Mouse (Mus musculus): ENCODE measurements at regions not wholly inside any gene's neighbourhood (a gene's known extent, or its start where the extent isn't known, plus 50 kb on each side); places are given as distances from the start of the nearest gene placed in this dataset.
A peak's percentile ranks its signal among the peaks of the same experiment; 100 is the strongest.

DNA sequence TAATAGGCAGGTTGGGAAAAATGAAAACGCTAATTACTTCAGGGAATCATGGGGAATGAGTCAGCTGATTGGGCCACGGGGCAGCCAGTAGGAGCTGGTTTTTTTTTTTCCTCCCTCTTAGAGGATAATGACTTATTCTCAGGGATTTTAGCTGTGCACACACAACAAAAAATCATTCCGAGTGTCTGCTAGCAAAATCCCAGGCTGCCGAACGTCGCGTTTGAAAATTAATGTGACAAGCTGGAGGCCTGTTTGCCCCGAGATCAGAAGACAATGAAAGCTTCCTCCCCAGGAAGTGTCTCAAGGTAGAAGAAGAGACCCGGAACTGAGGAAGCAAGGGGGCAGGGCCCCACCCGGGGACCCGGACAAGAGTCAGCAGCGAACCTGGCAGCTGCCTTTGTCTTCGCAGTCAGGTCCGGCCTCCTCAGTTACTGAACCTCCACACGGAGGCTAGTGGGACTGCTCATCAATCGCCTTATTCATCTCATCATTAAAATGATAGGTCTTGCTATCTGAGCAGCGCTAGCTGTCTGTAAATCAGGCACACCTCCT lies 350.8 kb upstream of the Zmiz1 start:
- no peak overlapping the region for H3K9ac ChIP-seq
- 17% methylated on average over 17 of the region's 17 CpGs for WGBS
- no peaks in the 10 kb centered on the region for H3K27me3 ChIP-seq
- no peak overlapping the region for H3K4me3 ChIP-seq
- ATAC-seq (ENCODE audit: insufficient number of reproducible peaks, insufficient read depth, low FRiP score, low TSS enrichment), result no peak
- peak overlapping the region; percentile 23; the same call in 1 of the 2 replicates for H3K4me2 ChIP-seq (replicated peaks)
- H3K27ac ChIP-seq, result peak overlapping the region; percentile 86
- H3K4me1 ChIP-seq, result peaks cover 37% of the 10 kb centered on the region
- H3K9me3 ChIP-seq, result no peaks in the 10 kb centered on the region
- no peaks in the 10 kb centered on the region for H3K36me3 ChIP-seq

DNA sequence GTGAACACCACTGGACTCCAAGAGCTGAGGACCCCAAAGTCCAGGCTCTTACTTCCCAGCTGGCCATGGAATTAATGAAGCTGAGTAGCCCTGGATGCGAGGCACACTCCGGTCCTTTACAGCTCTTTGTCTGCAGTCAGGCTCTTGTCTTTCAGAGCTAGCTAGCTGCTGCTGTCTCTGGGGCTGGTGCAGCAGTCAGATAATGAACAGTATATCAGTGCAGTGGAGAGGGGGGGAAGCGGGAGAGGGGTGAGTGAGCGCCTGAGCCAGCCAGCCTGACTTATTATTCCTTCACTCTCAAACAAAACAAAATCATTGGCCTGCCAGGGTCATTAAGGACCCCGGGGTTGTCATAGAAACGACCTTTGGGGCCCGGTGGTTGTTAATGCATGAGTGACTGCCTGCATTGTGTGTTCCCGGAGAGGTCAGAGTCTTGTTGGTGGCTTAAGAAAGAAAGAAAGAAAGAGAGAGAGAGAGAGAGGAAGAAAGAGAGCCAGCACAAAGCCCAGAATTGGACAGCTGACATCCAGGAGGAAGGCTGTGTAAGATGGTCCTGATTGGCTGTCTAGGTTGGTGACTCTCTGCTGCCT lies 350.2 kb upstream of the Zmiz1 start:
- peaks cover 37% of the 10 kb centered on the region for H3K4me1 ChIP-seq
- H3K4me2 ChIP-seq (replicated peaks), result 0 out of 2 replicates have a peak overlapping the region, but pooled peaks have one; percentile 23
- no peak overlapping the region for H3K9ac ChIP-seq
- no peaks in the 10 kb centered on the region for H3K36me3 ChIP-seq
- H3K27me3 ChIP-seq, result no peaks in the 10 kb centered on the region
- H3K4me3 ChIP-seq, result no peak overlapping the region
- H3K27ac ChIP-seq, result peak overlapping the region; percentile 86
- 2% methylated on average over 8 of the region's 8 CpGs for WGBS
- no peaks in the 10 kb centered on the region for H3K9me3 ChIP-seq
- ATAC-seq (ENCODE audit: insufficient number of reproducible peaks, insufficient read depth, low FRiP score, low TSS enrichment), result peak; percentile 87

DNA sequence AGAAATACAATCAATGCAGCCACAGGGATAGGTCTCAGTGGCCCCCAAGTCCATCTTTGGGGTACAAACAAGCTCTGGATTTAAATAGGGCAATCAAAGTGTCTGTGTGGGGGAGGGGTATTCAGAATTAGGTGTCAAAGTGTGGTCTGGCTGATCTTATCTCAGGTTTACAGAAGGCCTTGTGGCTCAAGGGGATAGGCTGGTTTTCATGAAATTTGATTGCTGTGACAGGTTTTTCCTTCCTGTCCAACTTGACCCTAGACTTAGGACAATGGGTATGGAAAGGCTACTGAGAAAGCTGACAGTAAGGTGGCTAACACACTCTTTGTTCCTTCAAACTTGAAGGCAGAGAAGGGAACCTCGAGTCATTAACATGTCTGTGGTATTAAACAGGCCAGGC lies 349.3 kb upstream of the Zmiz1 start:
- no peak for ATAC-seq (ENCODE audit: insufficient number of reproducible peaks, insufficient read depth, low FRiP score, low TSS enrichment)
- Histone ChIP-seq H3K27me3 (no peaks in the 10 kb centered on the region), H3K9ac (no peak overlapping the region), H3K4me1 (peaks cover 37% of the 10 kb centered on the region), H3K9me3 (no peaks in the 10 kb centered on the region), H3K4me2 (replicated peaks) (no peak overlapping the region), H3K4me3 (no peak overlapping the region), H3K27ac (peak overlapping the region; percentile 86; the same call in 1 of the 2 replicates), H3K36me3 (no peaks in the 10 kb centered on the region)
- 34% methylated on average over 1 of the region's 1 CpGs for WGBS

DNA sequence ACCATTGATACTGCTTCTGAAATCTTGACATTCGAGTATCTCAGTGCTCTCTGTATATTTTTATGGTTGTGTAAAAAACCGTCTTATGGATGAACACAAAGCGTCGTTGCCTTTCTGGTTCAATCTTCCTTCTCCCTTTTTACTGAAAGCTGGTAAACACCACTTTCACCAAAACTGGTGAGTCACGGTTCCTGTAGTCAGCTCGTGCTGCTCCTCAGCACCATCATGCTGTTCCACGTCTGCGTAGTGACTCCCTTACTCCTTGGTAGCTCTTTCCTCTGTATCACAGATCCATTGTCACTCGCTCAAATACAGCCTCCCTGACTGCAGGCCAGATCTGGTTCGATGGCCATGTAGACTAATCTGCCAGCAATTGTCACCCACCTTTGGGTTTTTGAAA lies 346.2 kb upstream of the Zmiz1 start:
- Histone ChIP-seq H3K27me3 (no peaks in the 10 kb centered on the region), H3K4me3 (no peak overlapping the region), H3K4me1 (peaks cover 23% of the 10 kb centered on the region), H3K27ac (no peak overlapping the region), H3K9ac (no peak overlapping the region), H3K9me3 (no peaks in the 10 kb centered on the region), H3K4me2 (replicated peaks) (no peak overlapping the region), H3K36me3 (no peaks in the 10 kb centered on the region)
- ATAC-seq (ENCODE audit: insufficient number of reproducible peaks, insufficient read depth, low FRiP score, low TSS enrichment), result no peak
- 83% methylated on average over 10 of the region's 10 CpGs for WGBS

DNA sequence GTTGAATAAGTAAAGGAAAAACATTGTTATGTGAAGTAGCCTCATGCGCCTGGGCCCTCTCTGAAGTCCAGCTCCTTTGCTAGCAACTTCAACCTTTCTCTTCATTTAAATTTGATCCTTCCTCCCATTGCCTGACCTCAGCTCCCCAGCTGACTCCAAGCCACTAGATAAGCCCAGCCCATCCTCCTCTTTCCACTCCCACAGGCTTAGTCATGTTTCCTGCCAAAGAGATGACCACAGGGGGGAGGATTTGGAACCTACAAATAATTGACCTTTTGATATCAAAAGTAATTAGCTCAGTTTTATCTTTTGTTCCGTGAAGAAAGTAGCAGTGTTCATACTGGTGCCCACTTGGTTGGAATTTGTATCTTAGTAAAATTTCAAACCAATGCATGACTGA lies 345.7 kb upstream of the Zmiz1 start:
- Histone ChIP-seq H3K36me3 (no peaks in the 10 kb centered on the region), H3K9me3 (no peaks in the 10 kb centered on the region), H3K27ac (no peak overlapping the region), H3K4me2 (replicated peaks) (no peak overlapping the region), H3K27me3 (no peaks in the 10 kb centered on the region), H3K4me3 (no peak overlapping the region), H3K4me1 (peaks cover 18% of the 10 kb centered on the region), H3K9ac (no peak overlapping the region)
- WGBS, result 81% methylated on average over 2 of the region's 2 CpGs
- ATAC-seq (ENCODE audit: insufficient number of reproducible peaks, insufficient read depth, low FRiP score, low TSS enrichment), result no peak

DNA sequence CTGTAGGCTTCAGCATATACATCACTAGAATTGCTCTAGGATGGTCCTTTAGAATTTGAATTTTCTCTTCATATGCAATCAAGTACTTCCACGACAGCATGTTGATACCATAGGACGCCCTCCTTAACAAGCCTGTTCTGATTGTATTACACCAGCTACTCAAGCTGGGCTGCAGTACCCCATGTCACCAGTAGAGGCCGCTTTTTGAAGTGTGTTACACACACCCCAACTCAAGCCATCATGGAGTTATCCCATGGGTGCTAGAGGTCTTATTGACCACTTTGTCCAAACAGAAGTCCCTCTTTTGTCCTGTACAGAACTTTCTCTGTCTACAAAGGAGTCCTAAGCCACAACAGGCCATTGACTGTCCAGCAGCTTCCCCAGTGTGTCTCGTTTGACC lies 342.6 kb upstream of the Zmiz1 start:
- 52% methylated on average over 4 of the region's 4 CpGs for WGBS
- no peak overlapping the region for H3K27ac ChIP-seq
- H3K9me3 ChIP-seq, result no peaks in the 10 kb centered on the region
- no peaks in the 10 kb centered on the region for H3K36me3 ChIP-seq
- no peaks in the 10 kb centered on the region for H3K4me1 ChIP-seq
- no peak overlapping the region for H3K9ac ChIP-seq
- no peak for ATAC-seq (ENCODE audit: insufficient number of reproducible peaks, insufficient read depth, low FRiP score, low TSS enrichment)
- H3K4me2 ChIP-seq (replicated peaks), result no peak overlapping the region
- no peak overlapping the region for H3K4me3 ChIP-seq
- H3K27me3 ChIP-seq, result no peaks in the 10 kb centered on the region

DNA sequence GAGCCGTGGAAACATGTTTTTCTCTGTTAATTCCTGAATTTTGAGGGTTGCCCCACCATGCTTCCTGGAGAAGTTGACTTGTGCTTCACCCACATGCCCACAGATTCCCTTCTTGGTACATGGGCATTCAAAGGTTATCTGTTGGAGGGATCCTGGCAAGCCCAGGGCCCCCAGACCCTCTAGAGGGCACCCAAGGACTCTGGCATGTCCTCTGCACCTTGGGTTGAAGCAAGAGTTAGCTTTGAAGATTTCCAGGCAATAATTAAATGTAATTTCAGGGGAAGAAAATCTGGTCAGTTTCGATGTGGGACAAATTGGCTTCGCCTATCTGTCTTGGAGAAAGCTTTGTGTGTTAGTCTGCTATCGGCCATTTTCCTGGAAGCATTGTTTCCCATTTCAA lies 339.0 kb upstream of the Zmiz1 start:
- Histone ChIP-seq H3K36me3 (no peaks in the 10 kb centered on the region), H3K4me1 (no peaks in the 10 kb centered on the region), H3K4me2 (replicated peaks) (no peak overlapping the region), H3K9ac (no peak overlapping the region), H3K9me3 (no peaks in the 10 kb centered on the region), H3K27me3 (no peaks in the 10 kb centered on the region), H3K4me3 (no peak overlapping the region), H3K27ac (no peak overlapping the region)
- WGBS, result 63% methylated on average over 4 of the region's 4 CpGs
- no peak for ATAC-seq (ENCODE audit: insufficient number of reproducible peaks, insufficient read depth, low FRiP score, low TSS enrichment)

DNA sequence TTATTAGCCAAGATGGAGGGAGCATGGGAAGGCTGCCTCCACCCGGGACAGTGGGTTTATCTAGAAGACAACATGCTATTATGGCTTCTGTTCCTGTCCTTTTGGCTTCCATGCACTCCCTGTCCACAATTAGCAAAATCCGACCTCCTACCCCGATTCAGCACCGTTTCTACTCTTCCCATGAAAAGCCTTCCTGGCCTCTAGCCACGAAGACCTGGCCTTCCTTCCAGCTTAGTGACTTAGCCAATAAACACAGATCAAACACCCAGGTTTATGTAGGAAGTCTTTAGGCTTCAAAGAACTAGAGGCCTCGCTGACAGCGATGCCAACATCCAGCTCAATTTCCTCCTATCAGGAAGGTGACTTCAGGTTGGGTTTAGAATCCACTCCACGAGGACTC lies 338.5 kb upstream of the Zmiz1 start:
- WGBS, result 50% methylated on average over 8 of the region's 8 CpGs
- H3K4me1 ChIP-seq, result no peaks in the 10 kb centered on the region
- no peak overlapping the region for H3K4me2 ChIP-seq (replicated peaks)
- no peaks in the 10 kb centered on the region for H3K27me3 ChIP-seq
- no peak for ATAC-seq (ENCODE audit: insufficient number of reproducible peaks, insufficient read depth, low FRiP score, low TSS enrichment)
- H3K9ac ChIP-seq, result no peak overlapping the region
- H3K27ac ChIP-seq, result no peak overlapping the region
- H3K9me3 ChIP-seq, result no peaks in the 10 kb centered on the region
- H3K4me3 ChIP-seq, result no peak overlapping the region
- H3K36me3 ChIP-seq, result no peaks in the 10 kb centered on the region

DNA sequence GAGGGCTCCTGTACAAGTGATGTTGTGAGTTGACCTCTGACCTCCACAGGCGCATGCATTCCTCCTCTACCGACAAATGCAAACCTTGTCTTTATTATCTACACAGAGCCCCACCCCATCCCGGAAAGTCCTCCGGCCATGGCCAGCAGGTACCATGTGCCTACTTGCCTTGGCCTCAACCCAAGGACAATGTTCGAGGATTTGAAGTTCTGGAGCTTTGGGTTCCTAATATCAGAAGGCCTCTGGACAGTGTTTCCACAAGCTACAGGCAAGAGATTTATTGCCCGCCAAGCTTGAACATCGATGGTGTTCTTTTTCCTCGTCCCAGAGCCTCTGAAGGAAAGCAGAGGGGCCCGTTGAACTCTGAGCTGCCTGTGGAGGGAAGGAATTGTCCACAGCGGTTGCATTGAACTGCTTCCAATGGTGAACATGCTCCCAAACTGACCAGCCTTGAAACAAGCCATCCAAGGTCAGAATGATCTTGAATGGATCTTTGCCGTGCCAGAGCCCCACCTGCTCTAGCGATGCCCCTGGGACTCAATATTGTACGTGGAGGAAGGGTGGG lies 335.9 kb upstream of the Zmiz1 start:
- Histone ChIP-seq H3K4me1 (peaks cover 23% of the 10 kb centered on the region), H3K4me2 (replicated peaks) (no peak overlapping the region), H3K27me3 (no peaks in the 10 kb centered on the region), H3K9ac (no peak overlapping the region), H3K36me3 (no peaks in the 10 kb centered on the region), H3K27ac (no peak overlapping the region), H3K9me3 (no peaks in the 10 kb centered on the region), H3K4me3 (no peak overlapping the region)
- no peak for ATAC-seq (ENCODE audit: insufficient number of reproducible peaks, insufficient read depth, low FRiP score, low TSS enrichment)
- WGBS, result 85% methylated on average over 13 of the region's 13 CpGs

DNA sequence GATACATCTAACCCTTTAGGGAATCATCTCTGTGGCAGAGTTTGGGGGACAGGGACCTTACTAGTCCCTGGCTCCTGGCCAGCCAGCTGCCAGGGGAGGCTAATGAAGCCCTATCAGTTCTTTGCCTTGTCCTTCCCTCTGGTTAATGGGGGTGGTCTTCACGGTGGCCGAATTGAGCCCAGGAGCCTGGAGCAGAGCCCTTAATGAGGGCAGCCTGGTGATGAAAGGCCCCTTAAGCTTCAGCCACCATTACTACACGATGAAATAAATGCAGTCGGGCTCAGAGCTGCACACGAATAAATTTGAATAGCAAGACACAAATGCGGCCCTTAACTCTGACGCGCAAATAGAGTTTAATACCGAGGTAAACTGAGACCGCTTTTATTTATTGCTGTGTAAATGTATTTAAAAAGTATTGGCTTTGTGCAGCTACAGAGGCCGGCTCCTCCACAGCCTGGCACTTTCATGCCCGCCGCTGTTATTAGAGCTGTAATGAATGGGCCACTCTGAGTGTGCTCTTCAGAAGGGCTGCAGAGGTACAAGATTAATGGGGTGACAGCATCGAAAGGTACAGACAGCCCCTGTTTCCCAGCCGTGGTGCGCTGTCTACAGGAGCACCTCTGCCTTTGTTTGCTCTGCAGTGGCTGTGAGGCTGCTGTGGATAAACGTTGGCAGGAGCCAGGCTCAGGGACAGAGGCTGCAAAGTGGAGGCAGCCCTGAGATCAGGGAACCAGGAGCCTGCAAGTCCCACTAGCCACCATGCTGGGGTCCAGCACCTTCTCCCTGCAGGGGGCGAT lies 335.2 kb upstream of the Zmiz1 start:
- Histone ChIP-seq H3K27me3 (no peaks in the 10 kb centered on the region), H3K4me1 (peaks cover 26% of the 10 kb centered on the region), H3K36me3 (no peaks in the 10 kb centered on the region), H3K27ac (no peak overlapping the region), H3K4me2 (replicated peaks) (no peak overlapping the region), H3K9me3 (no peaks in the 10 kb centered on the region), H3K9ac (no peak overlapping the region), H3K4me3 (no peak overlapping the region)
- 61% methylated on average over 18 of the region's 18 CpGs for WGBS
- ATAC-seq (ENCODE audit: insufficient number of reproducible peaks, insufficient read depth, low FRiP score, low TSS enrichment), result no peak

DNA sequence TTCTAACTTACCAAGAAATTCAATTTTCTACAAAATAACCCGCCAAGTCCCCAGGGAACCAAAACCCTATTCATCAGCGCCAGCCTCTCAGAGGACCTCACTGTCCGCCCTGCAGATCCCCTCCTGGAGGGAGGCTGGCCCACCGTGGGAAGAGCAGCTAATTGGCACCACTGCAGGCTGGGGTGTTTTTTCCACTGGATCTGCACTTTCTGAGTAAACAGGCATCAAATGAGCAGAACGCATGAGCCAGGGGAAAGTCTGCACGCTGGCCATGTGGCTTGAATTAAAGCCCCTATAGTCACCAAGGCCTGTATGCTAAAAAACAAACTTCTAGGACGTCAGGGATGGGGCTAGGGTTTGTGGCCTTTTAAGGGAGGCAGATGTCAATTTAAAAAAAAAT lies 332.4 kb upstream of the Zmiz1 start:
- H3K9me3 ChIP-seq, result no peaks in the 10 kb centered on the region
- no peak overlapping the region for H3K4me3 ChIP-seq
- no peak overlapping the region for H3K9ac ChIP-seq
- peaks cover 26% of the 10 kb centered on the region for H3K4me1 ChIP-seq
- no peak overlapping the region for H3K4me2 ChIP-seq (replicated peaks)
- peak; percentile 61; the same call in 1 of the 2 replicates for ATAC-seq (ENCODE audit: insufficient number of reproducible peaks, insufficient read depth, low FRiP score, low TSS enrichment)
- no peaks in the 10 kb centered on the region for H3K27me3 ChIP-seq
- H3K36me3 ChIP-seq, result no peaks in the 10 kb centered on the region
- peak overlapping the region; percentile 77 for H3K27ac ChIP-seq
- WGBS, result 18% methylated on average over 7 of the region's 7 CpGs

Data from embryonic facial prominence, embryonic 12.5 days (tissue).